Mouse (Mus musculus) stomach, embryonic 16.5 days (tissue): ENCODE results near the gene Igfbp2. TPM values are rescaled to one million over a fixed set of nuclear protein-coding genes. Genes with fewer than 3 reads are reported as not detected.

Experiments
- ATAC-seq: fragments of 200-750 bp; cut with Nextera tagmentation; 2 replicates; pipeline ENCODE4 v1.8.0; 2017; ENCODE audit warnings: moderate number of reproducible peaks, moderate TSS enrichment; ENCODE audit not compliant: insufficient read depth, low FRiP score
- H3K27ac ChIP-seq: fragments of 300-500 bp; sonication (generic); 2 replicates; pipeline ENCODE4 v1.5.1; 2014; ENCODE audit warnings: low read length
- H3K27me3 ChIP-seq: fragments of 300-500 bp; sonication (generic); 2 replicates; pipeline ENCODE4 v1.6.1; 2014; ENCODE audit warnings: low read length, control low read depth, mixed read lengths; ENCODE audit not compliant: control insufficient read depth, insufficient read depth
- H3K36me3 ChIP-seq: fragments of 300-500 bp; sonication (generic); 2 replicates; pipeline ENCODE4 v1.6.1; 2014; ENCODE audit warnings: low read length; ENCODE audit not compliant: control insufficient read depth, insufficient read depth
- H3K4me1 ChIP-seq: fragments of 300-500 bp; sonication (generic); 2 replicates; pipeline ENCODE4 v1.6.1; 2014; ENCODE audit warnings: low read length, control low read depth, mixed read lengths; ENCODE audit not compliant: control insufficient read depth, insufficient read depth
- H3K4me2 ChIP-seq: fragments of 300-500 bp; sonication (generic); 2 replicates; pipeline ENCODE4 v1.6.1; 2014; ENCODE audit warnings: low read depth, low read length, mixed read lengths
- H3K4me3 ChIP-seq: fragments of 300-500 bp; sonication (generic); replicated peaks from 2 replicates; pipeline ENCODE4 v1.5.1; 2014; ENCODE audit warnings: mild to moderate bottlenecking, low read length
- H3K9ac ChIP-seq: fragments of 300-500 bp; sonication (generic); 2 replicates; pipeline ENCODE4 v1.6.1; 2014; ENCODE audit warnings: low read length
- H3K9me3 ChIP-seq: fragments of 300-500 bp; sonication (generic); replicated peaks from 2 replicates; pipeline ENCODE4 v1.6.1; 2016; ENCODE audit warnings: low read length, control low read depth; ENCODE audit not compliant: control insufficient read depth
- WGBS: fragments of 180-500 bp; shearing (Covaris S2); extraction: QIAGEN DNeasy Blood & Tissue Kit; methylation state at CpG from one replicate; pipeline ENCODE4 v1.1.7; 2014; 5-methylcytosine and 5-hydroxymethylcytosine counted together
- polyA plus RNA-seq: library from polyadenylated mRNA; unstranded; fragments of >200 nt; fragmentation: Nextera tagmentation; extraction: Ambion mirVana; gene quantifications from 2 replicates; pipeline ENCODE4 v1.2.1, GENCODE M21; 2015

Gene Igfbp2
- polyA plus RNA-seq, 1 experiment from 2014 or later = 375 TPM

DNA sequence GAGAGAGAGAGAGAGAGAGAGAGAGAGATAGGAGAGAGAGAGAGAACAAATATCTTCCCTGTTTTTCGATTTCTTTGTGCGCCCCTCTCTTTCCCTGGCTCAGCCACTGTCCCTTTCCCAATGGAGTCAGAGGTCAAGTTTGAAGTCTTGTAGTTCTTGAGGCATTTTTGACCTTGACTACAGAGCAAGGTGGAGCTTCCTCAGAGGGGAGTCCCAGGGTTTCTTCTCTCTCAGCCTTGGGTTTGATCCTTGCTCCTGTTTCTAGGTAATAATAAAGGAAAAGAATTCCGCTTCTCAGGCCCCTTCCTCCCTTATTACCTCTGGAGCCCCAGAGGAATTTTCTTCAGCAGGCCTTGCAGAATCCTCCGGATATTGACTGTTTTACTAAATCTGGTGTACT, 1.6 kb downstream of the Igfbp2 start:
- Histone ChIP-seq H3K27me3 (no peaks in the 10 kb centered on the region), H3K36me3 (no peaks in the 10 kb centered on the region), H3K27ac (peak overlapping the region; percentile 12; the same call in 1 of the 2 replicates), H3K4me2 (peak overlapping the region; percentile 94), H3K4me3 (peak overlapping the region; percentile 69), H3K9ac (peak overlapping the region; percentile 81), H3K9me3 (no peaks in the 10 kb centered on the region), H3K4me1 (peaks cover 13% of the 10 kb centered on the region)
- 35% methylated on average over 4 of the region's 4 CpGs for WGBS
- no peak for ATAC-seq

- ATAC-seq = no peak
- Histone ChIP-seq H3K36me3 (no peaks in the 10 kb centered on the region), H3K27ac (peak overlapping the region; percentile 12), H3K9me3 (no peaks in the 10 kb centered on the region), H3K4me2 (peak overlapping the region; percentile 94), H3K27me3 (no peaks in the 10 kb centered on the region), H3K9ac (peak overlapping the region; percentile 81), H3K4me3 (peak overlapping the region; percentile 69), H3K4me1 (peaks cover 13% of the 10 kb centered on the region)
- WGBS = 9% methylated on average over 6 of the region's 6 CpGs
These were observed 2.1 kb downstream of the Igfbp2 start for GRCm38 (mm10) chr1:72826446-72826845.

DNA sequence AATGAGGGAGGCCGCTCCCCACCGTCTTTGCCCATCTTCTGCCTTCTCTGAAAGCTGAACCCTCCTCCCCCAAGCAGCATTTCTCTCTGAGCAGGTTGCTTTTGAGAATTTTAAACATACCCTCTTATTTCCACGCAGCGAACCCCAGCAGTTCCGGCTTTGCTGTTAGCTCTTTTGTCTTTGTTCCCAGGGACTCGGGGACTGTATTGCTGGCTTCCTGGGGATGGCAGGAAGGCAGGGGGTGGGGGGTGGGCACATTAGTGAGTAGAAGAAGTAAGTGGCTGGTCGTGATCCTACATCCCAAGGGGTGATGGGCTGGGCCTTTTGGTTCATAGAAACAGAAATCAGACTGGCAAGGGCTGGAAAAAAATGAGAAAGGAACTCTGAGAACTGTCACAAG, 2.6 kb downstream of the Igfbp2 start:
- H3K9me3 ChIP-seq = no peaks in the 10 kb centered on the region
- ATAC-seq = no peak
- WGBS = 28% methylated on average over 7 of the region's 7 CpGs
- H3K9ac ChIP-seq = peak overlapping the region; percentile 81
- peak overlapping the region; percentile 12 for H3K27ac ChIP-seq
- no peaks in the 10 kb centered on the region for H3K27me3 ChIP-seq
- no peaks in the 10 kb centered on the region for H3K36me3 ChIP-seq
- H3K4me3 ChIP-seq = peak overlapping the region; percentile 69
- peaks cover 13% of the 10 kb centered on the region for H3K4me1 ChIP-seq
- H3K4me2 ChIP-seq = peak overlapping the region; percentile 94

DNA sequence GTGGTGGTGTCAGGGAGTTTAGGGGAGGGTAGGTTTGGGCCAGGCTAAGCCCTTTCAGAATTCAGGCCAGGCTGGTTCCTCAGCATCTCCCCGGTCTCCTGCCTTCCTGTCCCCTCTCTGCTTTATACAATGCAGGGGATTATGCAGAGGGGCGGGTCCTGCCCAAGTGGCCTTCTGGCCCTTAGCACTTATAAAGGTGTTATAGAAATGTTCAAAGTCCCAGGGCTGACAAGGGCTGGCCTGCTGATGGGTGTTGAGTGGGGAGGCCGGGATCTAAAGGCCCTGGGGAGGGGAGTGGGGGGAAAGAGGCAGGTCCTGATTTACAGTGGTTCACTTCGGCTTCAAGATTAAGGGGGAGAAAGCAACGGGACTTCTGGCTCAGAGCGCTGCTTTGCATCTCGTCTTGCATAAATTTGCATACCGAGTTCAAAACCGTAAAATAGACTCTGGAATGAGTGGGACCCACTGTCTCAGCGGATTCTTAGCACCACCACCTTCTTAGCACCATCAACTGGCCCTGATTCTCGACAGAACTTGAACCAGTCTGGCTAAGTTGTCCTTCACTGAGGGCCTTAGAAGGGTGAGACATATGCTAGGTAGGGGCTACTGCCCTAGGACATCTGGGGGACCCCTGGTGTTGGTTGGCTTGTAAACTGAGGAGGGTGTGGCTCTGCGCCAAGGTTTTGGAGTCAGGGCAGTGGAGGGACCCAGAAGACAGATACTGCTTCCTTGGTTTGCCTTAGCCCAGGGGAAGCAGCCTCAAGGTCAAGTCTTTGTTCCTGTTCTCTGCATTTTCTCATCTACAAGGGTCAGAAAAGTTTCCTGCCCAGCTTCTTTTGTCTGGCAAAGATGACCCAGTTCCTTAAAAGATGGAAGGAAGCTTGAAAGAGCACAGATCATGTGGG, 3.4 kb downstream of the Igfbp2 start:
- Histone ChIP-seq H3K36me3 (no peaks in the 10 kb centered on the region), H3K9me3 (no peaks in the 10 kb centered on the region), H3K9ac (peak overlapping the region; percentile 81; the same call in 1 of the 2 replicates), H3K27ac (peak overlapping the region; percentile 12; the same call in 1 of the 2 replicates), H3K4me3 (peak overlapping the region; percentile 69), H3K4me1 (peaks cover 13% of the 10 kb centered on the region), H3K27me3 (no peaks in the 10 kb centered on the region), H3K4me2 (peak overlapping the region; percentile 94)
- 0 out of 2 replicates have a peak, but pooled peaks have one; percentile 19 for ATAC-seq
- 36% methylated on average over 12 of the region's 12 CpGs for WGBS

- Histone ChIP-seq H3K9me3 (no peaks in the 10 kb centered on the region), H3K9ac (no peak overlapping the region), H3K36me3 (no peaks in the 10 kb centered on the region), H3K4me3 (no peak overlapping the region), H3K4me1 (peaks cover 13% of the 10 kb centered on the region; the same call in 1 of the 2 replicates), H3K27ac (no peak overlapping the region), H3K4me2 (no peak overlapping the region), H3K27me3 (no peaks in the 10 kb centered on the region)
- no peak for ATAC-seq
- 91% methylated on average over 5 of the region's 5 CpGs for WGBS
These were observed 4.5 kb downstream of the Igfbp2 start for GRCm38 (mm10) chr1:72828843-72829242.

DNA sequence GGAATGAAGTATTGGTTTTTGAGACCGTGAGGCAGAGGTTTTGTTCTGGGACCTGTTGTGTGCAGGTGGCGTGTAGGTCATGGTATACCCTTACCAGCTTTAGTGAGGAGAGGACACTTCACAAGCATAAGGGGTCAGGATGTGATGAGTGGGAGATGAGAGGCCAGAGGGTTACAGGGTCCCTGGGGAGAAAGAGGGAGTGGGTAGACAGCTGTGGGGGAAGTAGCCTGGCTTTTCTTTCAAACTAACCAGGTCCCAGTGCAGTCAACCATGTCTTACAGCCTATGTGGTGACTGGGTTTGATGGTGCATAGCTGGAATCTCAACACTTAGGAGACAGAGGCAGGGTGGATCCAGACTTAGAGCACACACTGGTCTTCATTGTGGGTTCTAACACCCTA, 6.2 kb downstream of the Igfbp2 start:
- no peak for ATAC-seq
- Histone ChIP-seq H3K27me3 (no peaks in the 10 kb centered on the region), H3K9me3 (no peaks in the 10 kb centered on the region), H3K9ac (no peak overlapping the region), H3K4me1 (peaks cover 13% of the 10 kb centered on the region; the same call in 1 of the 2 replicates), H3K27ac (no peak overlapping the region), H3K36me3 (no peaks in the 10 kb centered on the region), H3K4me3 (no peak overlapping the region), H3K4me2 (no peak overlapping the region)
- WGBS = 87% methylated on average over 2 of the region's 2 CpGs

DNA sequence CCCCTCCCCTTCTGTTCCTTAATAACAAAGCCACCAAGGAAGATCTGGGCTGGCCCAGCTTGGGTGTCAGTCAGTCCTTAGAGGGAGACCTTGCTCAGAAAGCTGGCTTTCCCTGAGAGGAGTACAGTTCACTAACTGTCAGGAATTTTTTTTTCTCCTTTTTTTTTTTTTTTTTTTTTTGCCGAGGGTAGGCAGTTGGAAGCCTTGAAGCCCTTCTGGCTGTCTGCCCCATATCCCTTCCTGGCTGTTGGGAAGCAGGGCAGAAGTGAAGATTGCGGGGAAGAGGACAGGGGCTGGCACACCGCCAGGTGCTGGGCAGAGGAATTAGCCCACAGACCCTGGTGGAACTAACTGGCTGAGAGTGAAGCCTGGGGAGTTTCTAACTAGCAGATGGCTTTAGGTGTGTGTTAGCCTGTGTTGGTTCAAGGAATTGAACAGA, 8.4 kb downstream of the Igfbp2 start:
- Histone ChIP-seq H3K27ac (no peak overlapping the region), H3K4me1 (no peaks in the 10 kb centered on the region; the same call in 1 of the 2 replicates), H3K36me3 (no peaks in the 10 kb centered on the region), H3K27me3 (no peaks in the 10 kb centered on the region), H3K9ac (no peak overlapping the region), H3K4me3 (no peak overlapping the region), H3K9me3 (no peaks in the 10 kb centered on the region), H3K4me2 (no peak overlapping the region)
- ATAC-seq = no peak
- WGBS = 38% methylated on average over 3 of the region's 3 CpGs

- 87% methylated on average over 4 of the region's 4 CpGs for WGBS
- Histone ChIP-seq H3K9me3 (no peaks in the 10 kb centered on the region), H3K36me3 (no peaks in the 10 kb centered on the region), H3K27ac (no peak overlapping the region), H3K4me2 (no peak overlapping the region), H3K4me3 (no peak overlapping the region), H3K4me1 (no peaks in the 10 kb centered on the region), H3K27me3 (no peaks in the 10 kb centered on the region), H3K9ac (no peak overlapping the region)
- ATAC-seq = no peak
These were observed 9.3 kb downstream of the Igfbp2 start for GRCm38 (mm10) chr1:72833563-72833962.

DNA sequence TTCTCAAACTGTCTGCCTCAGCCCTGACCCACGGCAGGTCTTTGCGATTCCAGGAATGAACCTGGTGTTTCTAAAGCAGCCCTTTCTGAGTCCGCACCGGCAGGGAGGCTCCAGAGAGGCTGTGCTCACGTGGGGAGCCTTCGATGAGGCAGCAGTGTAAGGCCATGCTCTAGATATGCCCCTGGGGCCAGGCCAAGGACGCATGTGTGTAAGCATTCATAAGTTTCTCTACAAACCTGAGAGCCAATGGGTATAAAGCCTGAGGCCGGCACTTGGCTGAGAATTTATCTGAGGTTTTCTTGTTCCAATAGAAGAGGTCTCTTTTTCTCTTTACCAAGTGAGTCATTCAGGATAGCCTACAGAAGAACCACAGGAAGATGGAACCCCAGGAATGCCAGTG, 15.1 kb downstream of the Igfbp2 start:
- Histone ChIP-seq H3K27ac (no peak overlapping the region), H3K9me3 (no peaks in the 10 kb centered on the region), H3K4me2 (no peak overlapping the region), H3K9ac (no peak overlapping the region), H3K36me3 (no peaks in the 10 kb centered on the region), H3K4me1 (0 out of 2 replicates have a peak, but pooled peaks cover 5% of the 10 kb centered on the region), H3K27me3 (no peaks in the 10 kb centered on the region), H3K4me3 (no peak overlapping the region)
- no peak for ATAC-seq
- 66% methylated on average over 8 of the region's 8 CpGs for WGBS
